Mouse (Mus musculus) liver, embryonic 14.5 days (tissue): ENCODE measurements around the gene Mvb12a. TPM values are rescaled to one million over a fixed set of nuclear protein-coding genes. Genes with fewer than 3 reads are reported as not detected.

ENCODE experiments used
- ATAC-seq: fragments of 200-750 bp; cut with Nextera tagmentation; 2 replicates; pipeline ENCODE4 v1.8.0; 2017; ENCODE audit warnings: moderate number of reproducible peaks, mild to moderate bottlenecking, moderate library complexity; ENCODE audit not compliant: insufficient read depth
- DNase-seq, 3 experiments: peaks; one replicate each; pipeline ENCODE4 v3.0.0-alpha.2; 2012 to 2013; ENCODE audit warnings: low read depth in 3 of 3, low spot score in 3 of 3
- H3K27ac ChIP-seq: fragments of 300-500 bp; sonication (generic); 2 replicates; pipeline ENCODE4 v1.5.1; 2014; ENCODE audit warnings: moderate library complexity, mild to moderate bottlenecking, control low read depth, inconsistent platforms
- H3K27me3 ChIP-seq: fragments of 300-500 bp; sonication (generic); 2 replicates; pipeline ENCODE4 v1.6.1; 2014; ENCODE audit warnings: mild to moderate bottlenecking, low read length, moderate library complexity; ENCODE audit not compliant: control insufficient read depth, insufficient read depth
- H3K36me3 ChIP-seq: fragments of 300-500 bp; sonication (generic); replicated peaks from 2 replicates; pipeline ENCODE4 v1.6.1; 2014; ENCODE audit warnings: low read depth; ENCODE audit not compliant: control insufficient read depth, insufficient read depth
- H3K4me1 ChIP-seq, 2 experiments: fragments of 200-500 bp in 1 of 2; fragments of 300-500 bp in 1 of 2; sonication (generic) in 1 of 2; replicated peaks; 2 replicates each; pipeline ENCODE4 v1.6.1; 2012 to 2014; ENCODE audit warnings: antibody characterized with exemption in 1 of 2, inconsistent platforms in 1 of 2, low read length in 1 of 2; ENCODE audit not compliant: control insufficient read depth in 2 of 2, insufficient read depth in 2 of 2
- H3K4me2 ChIP-seq: fragments of 300-500 bp; sonication (generic); 2 replicates; pipeline ENCODE4 v1.6.1; 2014; ENCODE audit warnings: low read depth, mild to moderate bottlenecking, control low read depth, moderate library complexity
- H3K4me3 ChIP-seq, 2 experiments: fragments of 200-500 bp in 1 of 2; fragments of 300-500 bp in 1 of 2; sonication (generic) in 1 of 2; 2 replicates each; pipeline ENCODE4 v1.5.1; 2012 to 2014; ENCODE audit warnings: low read depth in 2 of 2, low read length in 2 of 2, mild to moderate bottlenecking in 2 of 2, control low read depth in 1 of 2, inconsistent platforms in 1 of 2, moderate library complexity in 1 of 2; ENCODE audit not compliant: insufficient read depth in 1 of 2
- H3K9ac ChIP-seq: fragments of 300-500 bp; sonication (generic); replicated peaks from 2 replicates; pipeline ENCODE4 v1.6.1; 2014; ENCODE audit warnings: mild to moderate bottlenecking, control low read depth, moderate library complexity
- H3K9me3 ChIP-seq: fragments of 300-500 bp; sonication (generic); 2 replicates; pipeline ENCODE4 v1.6.1; 2016; ENCODE audit warnings: low read length, mixed read lengths; ENCODE audit not compliant: control insufficient read depth
- CTCF ChIP-seq: IDR thresholded peaks from 2 replicates; pipeline ENCODE4 v1.5.1; 2016; ENCODE audit warnings: antibody characterized with exemption, low read depth, control low read depth
- EP300 ChIP-seq: IDR thresholded peaks from 2 replicates; pipeline ENCODE4 v1.6.1; 2016; ENCODE audit warnings: antibody characterized with exemption, low read depth
- WGBS: fragments of 180-500 bp; shearing (Covaris S2); extraction: QIAGEN DNeasy Blood & Tissue Kit; methylation state at CpG from one replicate; pipeline ENCODE4 v1.1.7; 2014; ENCODE audit not compliant: insufficient replicate concordance; 5-methylcytosine and 5-hydroxymethylcytosine counted together
- polyA plus RNA-seq, 2 experiments: library from polyadenylated mRNA; depleted of rRNA in 1 of 2; stranded (reverse) in 1 of 2; unstranded in 1 of 2; fragments of >200 nt; fragmentation: Nextera tagmentation in 1 of 2; extraction: Ambion mirVana in 1 of 2; gene quantifications; 2 replicates each; pipeline versions ENCODE4 v1.2.1 to v1.2.3; 2012 to 2014

The Mvb12a gene
- polyA plus RNA-seq, 2 experiments = 25.6 to 31.1 TPM

GRCm38 (mm10) chr8:71507589-71508104 is 35.1 kb upstream of the Mvb12a start:
- no peak overlapping the region for H3K9ac ChIP-seq
- WGBS = under 1% methylated on average over 61 of the region's 61 CpGs

GRCm38 (mm10) chr8:71509316-71509715 is 33.4 kb upstream of the Mvb12a start:
- Histone ChIP-seq H3K9ac (no peak overlapping the region), H3K4me1 (peaks cover 5 to 7% of the 10 kb centered on the region in 2 experiments; a peak in 3 of 4 replicates), H3K36me3 (no peaks in the 10 kb centered on the region), H3K27me3 (peaks cover 25% of the 10 kb centered on the region), H3K27ac (no peak overlapping the region), H3K4me3 (no peak overlapping the region), H3K4me2 (no peak overlapping the region), H3K9me3 (no peaks in the 10 kb centered on the region)
- TF ChIP-seq EP300 (no peak), CTCF (no peak)
- DNase-seq = no peak
- no peak for ATAC-seq
- 57% methylated on average over 2 of the region's 2 CpGs for WGBS

More at GRCm38 (mm10) chr8:71507589-71508104, 35.1 kb upstream of the Mvb12a start:
- TF ChIP-seq EP300 = no peak
- no peak for TF ChIP-seq CTCF
- Histone ChIP-seq H3K36me3 (no peaks in the 10 kb centered on the region), H3K9me3 (no peaks in the 10 kb centered on the region), H3K4me3 (peak overlapping the region in 1 of 2 experiments; percentile 10; a peak in 3 of 4 replicates), H3K4me1 (peaks cover 5 to 6% of the 10 kb centered on the region in 2 experiments; a peak in 3 of 4 replicates), H3K4me2 (peak overlapping the region; percentile 58), H3K27ac (no peak overlapping the region), H3K27me3 (peaks cover 25% of the 10 kb centered on the region)
- ATAC-seq (peak; percentile 56), DNase-seq (peak; percentile 42 to 58 (median 49))

- no peaks in the 10 kb centered on the region for H3K9me3 ChIP-seq
- 6% methylated on average over 14 of the region's 14 CpGs for WGBS
- H3K4me3 ChIP-seq = peak within 1 kb of the TSS; percentile 6 to 34; a peak in 3 of 4 replicates
- no peak for TF ChIP-seq CTCF
- TF ChIP-seq EP300 = peak; percentile 77
- peak; percentile 46 to 56 (median 52) for DNase-seq
- peak; percentile 87 for ATAC-seq
- H3K27ac ChIP-seq = no peak within 1 kb of the TSS
- no peaks in the 10 kb centered on the region for H3K36me3 ChIP-seq
- H3K9ac ChIP-seq = no peak within 1 kb of the TSS
- H3K4me1 ChIP-seq = peaks cover 5 to 7% of the 10 kb centered on the region in 2 experiments; a peak in 3 of 4 replicates
- peaks cover 23% of the 10 kb centered on the region for H3K27me3 ChIP-seq
- H3K4me2 ChIP-seq = peak within 1 kb of the TSS; percentile 62
These were observed 31.1 kb upstream of the Mvb12a start, which contains the start of gene Plvap for GRCm38 (mm10) chr8:71511644-71512043. Plvap (minus strand) TSS chr8:71511752.

- no peak overlapping the region for H3K9ac ChIP-seq
- peaks cover 8% of the 10 kb centered on the region for H3K27me3 ChIP-seq
- no peak for ATAC-seq
- no peak for DNase-seq
- H3K36me3 ChIP-seq = no peaks in the 10 kb centered on the region
- H3K9me3 ChIP-seq = no peaks in the 10 kb centered on the region
- no peak overlapping the region for H3K27ac ChIP-seq
- H3K4me2 ChIP-seq = no peak overlapping the region
- no peak for TF ChIP-seq EP300
- 0 out of 2 replicates have a peak, but pooled peaks have one; percentile 8 for TF ChIP-seq CTCF
- WGBS = 29% methylated on average over 15 of the region's 15 CpGs
- peaks cover 5 to 7% of the 10 kb centered on the region in 2 experiments; a peak in 3 of 4 replicates for H3K4me1 ChIP-seq
- H3K4me3 ChIP-seq = no peak overlapping the region
These were observed 29.5 kb upstream of the Mvb12a start for GRCm38 (mm10) chr8:71513018-71513754.

GRCm38 (mm10) chr8:71515043-71515442 is 27.7 kb upstream of the Mvb12a start:
- DNase-seq = no peak
- no peak overlapping the region for H3K4me2 ChIP-seq
- no peaks in the 10 kb centered on the region for H3K36me3 ChIP-seq
- H3K27me3 ChIP-seq = no peaks in the 10 kb centered on the region
- no peak overlapping the region for H3K9ac ChIP-seq
- H3K9me3 ChIP-seq = no peaks in the 10 kb centered on the region
- H3K27ac ChIP-seq = no peak overlapping the region
- H3K4me3 ChIP-seq = no peak overlapping the region
- no peak for ATAC-seq
- TF ChIP-seq CTCF (peak; percentile 26; the same call in 1 of the 2 replicates), EP300 (no peak)
- WGBS = 62% methylated on average over 5 of the region's 5 CpGs
- H3K4me1 ChIP-seq = peaks cover 5 to 7% of the 10 kb centered on the region in 2 experiments; a peak in 3 of 4 replicates
